Comparison of ENCODE assay signal across 8 mouse cellular contexts in genomic region chr12:56696174-56697010, GRCm38 (mm10). TPM values are rescaled to one million over a fixed set of nuclear protein-coding genes. Genes with fewer than 3 reads are reported as not detected.
DNase-seq lines count a peak whose midpoint lies in the region; ATAC-seq and TF ChIP-seq lines count a peak whose summit lies in the region.

No protein-coding gene starts in this region.

- TF ChIP-seq EP300 in MEL (IDR thresholded peaks at IDR 0.05; ENCODE audit: low read depth in 1 of 2, low read length in 2 of 2): no peak

- peak overlapping the region; percentile 85 to 92 for H3K4me3 ChIP-seq in MEL (ENCODE audit: control insufficient read depth in 1 of 2, insufficient read depth in 1 of 2, low read depth in 2 of 2, low read length in 2 of 2)
- peak overlapping the region; percentile 25; the same call in 1 of the 2 replicates for H3K4me3 ChIP-seq in hindbrain, embryonic 13.5 days
- H3K4me3 ChIP-seq in midbrain, embryonic 12.5 days: peak overlapping the region; percentile 29

- H3K9me3 ChIP-seq in MEL (replicated peaks; ENCODE audit: insufficient read depth, low read length): no peaks in the 10 kb centered on the region
- no peaks in the 10 kb centered on the region for H3K9me3 ChIP-seq in hindbrain, embryonic 13.5 days
- H3K9me3 ChIP-seq in midbrain, embryonic 12.5 days: no peaks in the 10 kb centered on the region

- ATAC-seq in hindbrain, embryonic 13.5 days (ENCODE audit: low FRiP score): no peak
- ATAC-seq in midbrain, embryonic 12.5 days (ENCODE audit: low FRiP score, low read depth): 0 out of 2 replicates have a peak, but pooled peaks have one; percentile 2

- peak; percentile 89 for DNase-seq in heart, adult 11 months
- DNase-seq in heart, postnatal 10 days: no peak
- DNase-seq in MEL (ENCODE audit: low read depth, low spot score): peak; percentile 85
- no peak for DNase-seq in frontal cortex, postnatal 36 days (ENCODE audit: low spot score in 2 of 2)
- no peak for DNase-seq in urinary bladder, postnatal 10 days (ENCODE audit: low spot score)
- DNase-seq in cerebellum, adult 9-10 months: no peak

- peaks cover 4% of the 10 kb centered on the region for H3K79me2 ChIP-seq in MEL (ENCODE audit: control insufficient read depth, insufficient read depth, low read length, poor library complexity)

- H3K36me3 ChIP-seq in MEL (ENCODE audit: control insufficient read depth in 1 of 2, insufficient read depth in 2 of 2, low read length in 2 of 2): peaks cover 0 to 6% of the 10 kb centered on the region in 2 experiments; a peak in 1 of 4 replicates
- H3K36me3 ChIP-seq in hindbrain, embryonic 13.5 days: no peaks in the 10 kb centered on the region
- no peaks in the 10 kb centered on the region for H3K36me3 ChIP-seq in midbrain, embryonic 12.5 days

- H3K9ac ChIP-seq in MEL (ENCODE audit: control insufficient read depth, low read depth, low read length, poor library complexity, severe bottlenecking): peak overlapping the region; percentile 70
- H3K9ac ChIP-seq in hindbrain, embryonic 13.5 days: no peak overlapping the region
- H3K9ac ChIP-seq in midbrain, embryonic 12.5 days (replicated peaks): no peak overlapping the region

- no peaks in the 10 kb centered on the region for H3K27me3 ChIP-seq in MEL (ENCODE audit: control insufficient read depth in 1 of 2, insufficient read depth in 2 of 2, low read length in 2 of 2)
- peaks cover 98% of the 10 kb centered on the region for H3K27me3 ChIP-seq in hindbrain, embryonic 13.5 days
- H3K27me3 ChIP-seq in midbrain, embryonic 12.5 days: peaks cover 96% of the 10 kb centered on the region

- no peak for TF ChIP-seq POLR2A in MEL (IDR thresholded peaks at IDR 0.05; ENCODE audit: control insufficient read depth in 1 of 2, insufficient read depth in 1 of 2, low read depth in 1 of 2, low read length in 2 of 2, poor library complexity in 1 of 2)

- H3K4me1 ChIP-seq in MEL (ENCODE audit: control insufficient read depth in 1 of 2, insufficient read depth in 2 of 2, low read length in 2 of 2): peaks cover 3 to 11% of the 10 kb centered on the region in 2 experiments; a peak in 2 of 4 replicates
- peaks cover 25% of the 10 kb centered on the region for H3K4me1 ChIP-seq in hindbrain, embryonic 13.5 days (replicated peaks)
- H3K4me1 ChIP-seq in midbrain, embryonic 12.5 days: peaks cover 21% of the 10 kb centered on the region

- H3K27ac ChIP-seq in MEL (ENCODE audit: control insufficient read depth, low read depth, low read length): peak overlapping the region; percentile 73
- no peak overlapping the region for H3K27ac ChIP-seq in hindbrain, embryonic 13.5 days
- H3K27ac ChIP-seq in midbrain, embryonic 12.5 days (replicated peaks): no peak overlapping the region

- TF ChIP-seq CTCF in MEL (IDR thresholded peaks at IDR 0.05 in 2 of 3, conservative IDR thresholded peaks at IDR 0.05 in 1 of 3; ENCODE audit: control insufficient read depth in 1 of 3, insufficient read depth in 1 of 3, low read depth in 2 of 3, low read length in 3 of 3, poor library complexity in 1 of 3, severe bottlenecking in 1 of 3): no peak

- peak overlapping the region; percentile 45 for H3K4me2 ChIP-seq in hindbrain, embryonic 13.5 days
- peak overlapping the region; percentile 43 for H3K4me2 ChIP-seq in midbrain, embryonic 12.5 days (replicated peaks)

- no peak for TF ChIP-seq RAD21 in MEL (IDR thresholded peaks at IDR 0.05; ENCODE audit: low read depth, low read length)

- under 1% methylated on average over 57 of the region's 57 CpGs for WGBS in hindbrain, embryonic 13.5 days
- WGBS in midbrain, embryonic 12.5 days: under 1% methylated on average over 57 of the region's 57 CpGs

- intact Hi-C loops in heart, postnatal 10 days (cut with DNase I): loop anchor here (5.0 kb wide), 1 partner anchor 841 kb away; no protein-coding TSS in a partner anchor

TF ChIP-seq in MEL, 35 proteins besides CTCF, POLR2A, EP300 and RAD21:
- no peak for TF ChIP-seq MAZ (IDR thresholded peaks at IDR 0.05; ENCODE audit: low read depth, low read length)
- peak; percentile 6; the same call in 1 of the 2 replicates for TF ChIP-seq ZMIZ1 (IDR thresholded peaks at IDR 0.05; ENCODE audit: low read depth, low read length)
- TF ChIP-seq NRF1 (IDR thresholded peaks at IDR 0.05; ENCODE audit: insufficient read depth, low read depth, low read length, poor library complexity, severe bottlenecking): peak; percentile 19; the same call in 1 of the 2 replicates
- TF ChIP-seq TBP (IDR thresholded peaks at IDR 0.05; ENCODE audit: low read depth, low read length): 0 out of 2 replicates have a peak, but pooled peaks have one; percentile 8
- no peak for TF ChIP-seq ETS1 (IDR thresholded peaks at IDR 0.05; ENCODE audit: low read depth, low read length)
- TF ChIP-seq USF1 (IDR thresholded peaks at IDR 0.05; ENCODE audit: low read depth, low read length): no peak
- no peak for TF ChIP-seq RCOR1 (IDR thresholded peaks at IDR 0.05; ENCODE audit: low read depth, low read length)
- TF ChIP-seq USF2 (IDR thresholded peaks at IDR 0.05; ENCODE audit: borderline replicate concordance in 1 of 2, insufficient read depth in 1 of 2, low read depth in 1 of 2, low read length in 2 of 2): no peak
- no peak for TF ChIP-seq TCF12 (IDR thresholded peaks at IDR 0.05; ENCODE audit: low read depth, low read length)
TF ChIP-seq in MEL: peak in this region for 3.

RNA-seq across cellular contexts. Expression of gene Pax9, which starts 4.8 kb away (rescaled TPM):
- total RNA-seq in heart, postnatal 10 days (2021): under 1 TPM; 0.12 to 0.24 TPM
- 1.7 and 2.5 TPM in 2 replicates for total RNA-seq in MEL (2012; rRNA removed)
- polyA plus RNA-seq in MEL (2012; ENCODE audit: insufficient read depth in 1 of 2, insufficient read length in 2 of 2, low read depth in 1 of 2, low replicate concordance in 2 of 2, missing spikeins in 1 of 2): 1 to 10 TPM in 1 of 2 experiments, not detected in 1; 4.5 TPM
- 0.05 and 0.23 TPM in 2 replicates for polyA plus RNA-seq in hindbrain, embryonic 13.5 days (2015; fragmentation: Nextera tagmentation; extraction: Ambion mirVana)
- 0.09 and 0.18 TPM in 2 replicates for polyA plus RNA-seq in midbrain, embryonic 12.5 days (2016; fragmentation: Nextera tagmentation; extraction: Ambion mirVana)

Comparison
In these comparisons a context has a peak if more than half of its experiments do, and no peak if none do; other contexts are left out.
1. DNase-seq: peak in heart, adult 11 months (single experiment) and MEL (single experiment); none in heart, postnatal 10 days (0 of 2), frontal cortex, postnatal 36 days (0 of 2), urinary bladder, postnatal 10 days (single experiment) and cerebellum, adult 9-10 months (single experiment).
2. H3K4me3 ChIP-seq: peak in every context shown above with its lines; median percentile 88 in MEL; 29 in midbrain, embryonic 12.5 days; 25 in hindbrain, embryonic 13.5 days.